Mouse (Mus musculus): ENCODE measurements around the gene Slc30a1. TPM values are rescaled to one million over a fixed set of nuclear protein-coding genes. Genes with fewer than 3 reads are reported as not detected.

Slc30a1 gene
- polyA plus RNA-seq, 1 experiment, result 14.1 TPM

- no peak for TF ChIP-seq CTCF (IDR thresholded peaks at IDR 0.05; ENCODE audit: borderline replicate concordance, insufficient read depth, low read depth, low read length)
- TF ChIP-seq POLR2A (IDR thresholded peaks at IDR 0.05; ENCODE audit: borderline replicate concordance, insufficient read depth, low read length), result no peak
- no peak for DNase-seq
- no peak overlapping the region for H3K4me3 ChIP-seq (replicated peaks; ENCODE audit: insufficient read depth, low read depth, low read length)
- WGBS, result 89% methylated on average over 2 of the region's 2 CpGs
- peaks cover 5% of the 10 kb centered on the region for H3K4me1 ChIP-seq (ENCODE audit: control insufficient read depth, insufficient read depth, low read length)
- no peaks in the 10 kb centered on the region for H3K27me3 ChIP-seq (ENCODE audit: control insufficient read depth, insufficient read depth, low read length)
- no peak overlapping the region for H3K27ac ChIP-seq (ENCODE audit: insufficient read depth, low read length)
Observed at GRCm38 (mm10) chr1:191919336-191919735, 12.8 kb downstream of the Slc30a1 start.

- WGBS, result 97% methylated on average over 3 of the region's 3 CpGs
- TF ChIP-seq CTCF (IDR thresholded peaks at IDR 0.05; ENCODE audit: borderline replicate concordance, insufficient read depth, low read depth, low read length), result no peak
- no peak for TF ChIP-seq POLR2A (IDR thresholded peaks at IDR 0.05; ENCODE audit: borderline replicate concordance, insufficient read depth, low read length)
- Histone ChIP-seq H3K4me1 (ENCODE audit: control insufficient read depth, insufficient read depth, low read length) (peaks cover 5% of the 10 kb centered on the region), H3K27me3 (ENCODE audit: control insufficient read depth, insufficient read depth, low read length) (no peaks in the 10 kb centered on the region), H3K27ac (ENCODE audit: insufficient read depth, low read length) (no peak overlapping the region), H3K4me3 (replicated peaks; ENCODE audit: insufficient read depth, low read depth, low read length) (no peak overlapping the region)
- DNase-seq, result no peak
Observed at GRCm38 (mm10) chr1:191921701-191922100, 15.1 kb downstream of the Slc30a1 start.

GRCm38 (mm10) chr1:191925496-191925895 is 18.9 kb downstream of the Slc30a1 start:
- TF ChIP-seq CTCF (IDR thresholded peaks at IDR 0.05; ENCODE audit: borderline replicate concordance, insufficient read depth, low read depth, low read length), result no peak
- no peak for TF ChIP-seq POLR2A (IDR thresholded peaks at IDR 0.05; ENCODE audit: borderline replicate concordance, insufficient read depth, low read length)
- Histone ChIP-seq H3K4me3 (replicated peaks; ENCODE audit: insufficient read depth, low read depth, low read length) (no peak overlapping the region), H3K4me1 (ENCODE audit: control insufficient read depth, insufficient read depth, low read length) (no peaks in the 10 kb centered on the region), H3K27ac (ENCODE audit: insufficient read depth, low read length) (no peak overlapping the region), H3K27me3 (ENCODE audit: control insufficient read depth, insufficient read depth, low read length) (no peaks in the 10 kb centered on the region)
- DNase-seq, result no peak
- 77% methylated on average over 4 of the region's 4 CpGs for WGBS

DNA sequence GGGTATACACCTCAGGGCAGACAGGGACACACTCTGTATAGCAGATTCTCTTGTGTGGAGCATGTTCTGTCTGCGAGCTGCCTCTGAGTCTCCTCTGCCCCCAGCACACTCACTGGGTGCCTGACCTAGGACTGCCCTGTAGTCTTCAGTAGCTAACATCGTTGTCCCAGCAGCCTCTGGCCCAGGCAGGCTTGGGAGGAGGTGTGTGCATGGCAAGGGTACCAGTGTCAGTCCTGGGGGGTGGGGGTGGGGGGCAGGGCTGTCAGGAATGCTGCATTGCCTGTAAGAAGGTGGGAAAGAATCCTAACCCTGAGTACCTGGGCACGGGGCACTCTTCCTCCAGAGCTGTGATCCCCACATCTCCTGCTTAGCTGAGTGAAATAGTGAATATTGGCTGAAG is 20.1 kb downstream of the Slc30a1 start:
- H3K4me1 ChIP-seq (ENCODE audit: control insufficient read depth, insufficient read depth, low read length), result no peaks in the 10 kb centered on the region
- TF ChIP-seq POLR2A (IDR thresholded peaks at IDR 0.05; ENCODE audit: borderline replicate concordance, insufficient read depth, low read length) (no peak), CTCF (IDR thresholded peaks at IDR 0.05; ENCODE audit: borderline replicate concordance, insufficient read depth, low read depth, low read length) (no peak)
- DNase-seq, result no peak
- no peak overlapping the region for H3K27ac ChIP-seq (ENCODE audit: insufficient read depth, low read length)
- 82% methylated on average over 3 of the region's 3 CpGs for WGBS
- H3K27me3 ChIP-seq (ENCODE audit: control insufficient read depth, insufficient read depth, low read length), result no peaks in the 10 kb centered on the region
- no peak overlapping the region for H3K4me3 ChIP-seq (replicated peaks; ENCODE audit: insufficient read depth, low read depth, low read length)

DNA sequence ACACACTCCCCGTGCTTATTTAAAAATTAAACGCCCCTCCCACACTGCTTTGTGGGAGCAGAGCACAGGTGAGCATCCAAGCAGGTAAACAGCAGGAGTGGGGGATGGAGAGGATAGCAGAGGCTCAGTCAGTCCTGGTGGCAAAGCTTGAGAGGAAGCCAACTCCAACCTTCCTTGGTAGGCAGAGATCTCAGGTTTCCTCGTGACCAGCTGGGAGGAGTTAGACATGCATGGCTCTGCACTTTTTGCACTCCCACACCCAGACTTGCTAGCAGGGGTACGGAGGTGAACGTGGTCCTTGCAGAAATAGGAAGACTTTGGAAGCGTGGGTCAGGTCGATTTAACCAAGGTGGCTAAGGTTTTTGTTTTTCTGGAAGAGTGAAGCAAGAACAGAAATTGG is 21.8 kb downstream of the Slc30a1 start:
- 73% methylated on average over 7 of the region's 7 CpGs for WGBS

DNA sequence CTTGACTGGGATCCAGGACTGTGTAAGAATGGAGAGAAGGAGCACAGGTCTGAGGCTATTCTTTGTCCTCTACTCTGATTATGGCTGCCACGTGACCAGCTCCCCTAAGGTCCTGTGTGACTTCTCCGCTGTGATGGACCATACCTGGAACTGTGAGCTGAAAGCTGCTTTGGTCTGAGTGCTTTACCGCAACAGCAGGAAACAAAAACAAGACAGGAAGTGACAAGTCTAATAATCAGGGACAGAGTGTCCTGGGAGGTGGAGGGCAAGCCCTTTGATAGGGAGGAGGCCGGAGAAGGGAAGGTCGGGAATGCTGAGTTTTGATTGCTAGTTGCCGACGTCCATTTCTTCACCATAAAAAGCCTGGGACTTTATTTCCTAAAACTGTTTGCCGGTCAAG is 22.5 kb downstream of the Slc30a1 start:
- H3K4me1 ChIP-seq (ENCODE audit: control insufficient read depth, insufficient read depth, low read length), result no peaks in the 10 kb centered on the region
- no peaks in the 10 kb centered on the region; the same call in 1 of the 2 replicates for H3K27me3 ChIP-seq (ENCODE audit: control insufficient read depth, insufficient read depth, low read length)
- H3K4me3 ChIP-seq (replicated peaks; ENCODE audit: insufficient read depth, low read depth, low read length), result no peak overlapping the region
- no peak overlapping the region for H3K27ac ChIP-seq (ENCODE audit: insufficient read depth, low read length)
- TF ChIP-seq POLR2A (IDR thresholded peaks at IDR 0.05; ENCODE audit: borderline replicate concordance, insufficient read depth, low read length) (no peak), CTCF (IDR thresholded peaks at IDR 0.05; ENCODE audit: borderline replicate concordance, insufficient read depth, low read depth, low read length) (no peak)
- WGBS, result 88% methylated on average over 8 of the region's 8 CpGs
- no peak for DNase-seq

More for the DNA sequence above, 21.8 kb downstream of the Slc30a1 start:
- H3K27ac ChIP-seq (ENCODE audit: insufficient read depth, low read length), result no peak overlapping the region
- TF ChIP-seq CTCF (IDR thresholded peaks at IDR 0.05; ENCODE audit: borderline replicate concordance, insufficient read depth, low read depth, low read length) (no peak), POLR2A (IDR thresholded peaks at IDR 0.05; ENCODE audit: borderline replicate concordance, insufficient read depth, low read length) (no peak)
- no peaks in the 10 kb centered on the region; the same call in 1 of the 2 replicates for H3K27me3 ChIP-seq (ENCODE audit: control insufficient read depth, insufficient read depth, low read length)
- no peak for DNase-seq
- H3K4me1 ChIP-seq (ENCODE audit: control insufficient read depth, insufficient read depth, low read length), result no peaks in the 10 kb centered on the region
- H3K4me3 ChIP-seq (replicated peaks; ENCODE audit: insufficient read depth, low read depth, low read length), result no peak overlapping the region

DNA sequence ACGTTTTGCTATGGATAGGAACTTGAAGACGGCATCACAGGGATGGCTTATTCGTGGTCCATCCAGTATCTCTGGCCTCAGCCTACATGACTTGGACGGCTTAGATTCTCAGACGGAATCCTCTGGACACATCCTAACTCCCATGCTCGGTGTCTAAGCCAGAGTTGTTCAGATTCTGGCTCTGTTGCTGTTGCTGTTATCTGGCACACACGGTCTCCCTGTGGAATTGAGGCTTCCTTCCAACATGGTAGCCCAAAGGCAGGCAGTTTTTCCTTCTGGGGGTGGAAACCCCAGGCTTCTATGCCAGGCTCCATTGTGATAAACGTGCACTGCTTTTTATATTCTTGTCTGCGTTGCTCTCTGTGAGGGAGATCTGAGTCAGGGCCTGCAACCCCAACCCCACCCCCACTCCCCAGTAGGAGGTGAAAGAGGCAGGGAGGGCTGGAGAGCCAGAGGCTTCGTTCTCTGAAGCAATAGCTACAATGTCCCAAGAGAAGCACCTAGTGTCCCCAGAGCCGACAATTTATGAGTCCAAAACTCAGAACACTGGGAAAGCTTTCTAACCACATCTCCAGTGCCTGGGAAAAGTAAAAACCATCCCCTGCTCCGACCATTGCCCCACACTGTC is 23.4 kb downstream of the Slc30a1 start:
- no peak for DNase-seq
- Histone ChIP-seq H3K4me1 (ENCODE audit: control insufficient read depth, insufficient read depth, low read length) (no peaks in the 10 kb centered on the region), H3K27me3 (ENCODE audit: control insufficient read depth, insufficient read depth, low read length) (no peaks in the 10 kb centered on the region; the same call in 1 of the 2 replicates), H3K4me3 (replicated peaks; ENCODE audit: insufficient read depth, low read depth, low read length) (no peak overlapping the region), H3K27ac (ENCODE audit: insufficient read depth, low read length) (no peak overlapping the region)
- WGBS, result 52% methylated on average over 12 of the region's 12 CpGs
- TF ChIP-seq CTCF (IDR thresholded peaks at IDR 0.05; ENCODE audit: borderline replicate concordance, insufficient read depth, low read depth, low read length), result no peak
- TF ChIP-seq POLR2A (IDR thresholded peaks at IDR 0.05; ENCODE audit: borderline replicate concordance, insufficient read depth, low read length), result no peak

GRCm38 (mm10) chr1:191930525-191931105 is 24.0 kb downstream of the Slc30a1 start:
- H3K4me1 ChIP-seq (ENCODE audit: control insufficient read depth, insufficient read depth, low read length), result no peaks in the 10 kb centered on the region
- no peak overlapping the region for H3K4me3 ChIP-seq (replicated peaks; ENCODE audit: insufficient read depth, low read depth, low read length)
- no peak for DNase-seq
- WGBS, result 82% methylated on average over 3 of the region's 3 CpGs
- H3K27me3 ChIP-seq (ENCODE audit: control insufficient read depth, insufficient read depth, low read length), result no peaks in the 10 kb centered on the region; the same call in 1 of the 2 replicates
- no peak overlapping the region for H3K27ac ChIP-seq (ENCODE audit: insufficient read depth, low read length)
- TF ChIP-seq CTCF (IDR thresholded peaks at IDR 0.05; ENCODE audit: borderline replicate concordance, insufficient read depth, low read depth, low read length) (no peak), POLR2A (IDR thresholded peaks at IDR 0.05; ENCODE audit: borderline replicate concordance, insufficient read depth, low read length) (no peak)
